Mouse (Mus musculus): ENCODE data around the gene Stox2. TPM values are rescaled to one million over a fixed set of nuclear protein-coding genes. Genes with fewer than 3 reads are reported as not detected.

Gene Stox2
- polyA plus RNA-seq, 1 experiment from 2014 or later: 7.4 TPM

DNA sequence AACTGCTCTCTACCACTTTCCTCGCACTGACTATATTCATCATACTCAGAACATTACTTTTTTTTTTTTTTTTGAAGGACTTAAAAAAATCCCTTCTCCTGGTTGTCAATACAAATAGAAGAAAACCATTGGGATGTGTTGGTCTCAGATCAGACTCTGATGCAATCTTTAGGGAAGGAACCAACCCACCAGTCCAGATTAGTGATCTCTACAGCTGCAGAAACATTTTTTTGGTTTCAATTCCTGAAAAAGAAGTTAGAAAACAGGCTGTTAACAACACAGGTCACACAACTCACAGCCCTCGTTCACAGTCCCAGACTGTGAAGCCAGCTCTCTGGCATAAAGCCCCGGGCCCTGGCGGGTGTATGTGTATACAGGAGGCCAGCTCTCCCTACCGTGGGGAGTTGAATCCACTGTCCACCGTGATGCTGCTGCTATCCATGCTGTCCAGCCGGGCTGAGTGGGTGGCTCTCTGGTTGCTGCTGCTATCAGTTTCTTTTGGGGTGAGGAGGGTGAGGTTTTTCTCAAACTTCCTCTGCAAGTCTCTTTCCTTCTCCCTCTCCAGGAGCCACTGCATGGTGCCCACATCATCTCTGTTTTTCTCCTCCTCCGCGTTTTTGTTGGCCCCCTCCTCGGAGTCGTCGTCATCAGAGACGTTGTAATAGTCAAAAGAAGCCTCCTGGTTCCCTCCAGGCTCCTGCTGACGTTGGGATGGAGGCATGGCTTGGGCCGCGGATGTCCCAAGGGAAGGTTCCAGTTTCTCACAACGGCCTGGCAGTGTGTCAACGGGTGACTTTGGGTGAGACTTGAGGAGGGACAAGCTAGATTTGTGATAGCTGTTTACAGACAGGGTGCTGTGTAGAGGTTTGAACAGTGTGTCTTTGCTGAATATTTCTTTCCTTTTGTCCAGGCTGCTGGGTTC, 254.5 kb downstream of the Stox2 start:
- 96% methylated on average over 18 of the region's 18 CpGs for WGBS

DNA sequence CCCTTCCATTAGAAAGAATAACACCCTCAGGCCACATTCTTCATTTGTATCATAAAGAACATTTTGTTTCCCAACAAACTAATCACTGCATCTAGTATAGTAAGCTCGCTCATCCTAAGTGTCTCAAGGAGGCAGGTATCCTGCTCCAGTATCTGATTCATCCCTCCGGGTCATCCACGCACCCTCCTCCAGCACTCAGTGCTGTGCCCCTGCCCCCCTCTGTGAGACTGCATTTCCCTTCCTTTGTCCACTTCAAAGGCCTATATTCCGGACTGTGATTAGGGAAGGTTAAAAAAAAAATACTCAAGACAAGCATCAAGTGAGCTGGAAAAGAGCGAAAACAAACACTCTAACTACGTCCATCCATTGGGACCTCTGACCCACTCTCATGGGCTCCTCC, 260.8 kb downstream of the Stox2 start:
- Histone ChIP-seq H3K9ac (replicated peaks; ENCODE audit: low read depth) (no peak overlapping the region), H3K4me3 (ENCODE audit: low read depth, low read length) (no peak overlapping the region), H3K4me2 (replicated peaks; ENCODE audit: low read depth, low read length) (no peak overlapping the region), H3K9me3 (ENCODE audit: low read length) (no peaks in the 10 kb centered on the region), H3K36me3 (ENCODE audit: insufficient read depth, low read length) (0 out of 2 replicates have a peak, but pooled peaks cover 9% of the 10 kb centered on the region), H3K27ac (ENCODE audit: low read length) (no peak overlapping the region), H3K4me1 (ENCODE audit: insufficient read depth, low read depth, low read length) (no peaks in the 10 kb centered on the region), H3K27me3 (replicated peaks; ENCODE audit: insufficient read depth, low read length) (no peaks in the 10 kb centered on the region)
- TF ChIP-seq CTCF (IDR thresholded peaks at IDR 0.05): no peak
- no peak for TF ChIP-seq EP300 (IDR thresholded peaks at IDR 0.05)
- WGBS: 49% methylated on average over 6 of the region's 6 CpGs
- ATAC-seq (no peak), DNase-seq (ENCODE audit: low spot score) (peak; percentile 28)

More for the DNA sequence above, 254.5 kb downstream of the Stox2 start:
- Histone ChIP-seq H3K4me1 (ENCODE audit: insufficient read depth, low read depth, low read length) (no peaks in the 10 kb centered on the region), H3K9ac (replicated peaks; ENCODE audit: low read depth) (no peak overlapping the region), H3K4me3 (ENCODE audit: low read depth, low read length) (no peak overlapping the region), H3K4me2 (replicated peaks; ENCODE audit: low read depth, low read length) (no peak overlapping the region), H3K36me3 (ENCODE audit: insufficient read depth, low read length) (peaks cover 5% of the 10 kb centered on the region), H3K27me3 (replicated peaks; ENCODE audit: insufficient read depth, low read length) (no peaks in the 10 kb centered on the region), H3K27ac (ENCODE audit: low read length) (no peak overlapping the region), H3K9me3 (ENCODE audit: low read length) (no peaks in the 10 kb centered on the region)
- TF ChIP-seq EP300 (IDR thresholded peaks at IDR 0.05) (no peak), CTCF (IDR thresholded peaks at IDR 0.05) (no peak)
- ATAC-seq: no peak
- DNase-seq (ENCODE audit: low spot score): no peak

DNA sequence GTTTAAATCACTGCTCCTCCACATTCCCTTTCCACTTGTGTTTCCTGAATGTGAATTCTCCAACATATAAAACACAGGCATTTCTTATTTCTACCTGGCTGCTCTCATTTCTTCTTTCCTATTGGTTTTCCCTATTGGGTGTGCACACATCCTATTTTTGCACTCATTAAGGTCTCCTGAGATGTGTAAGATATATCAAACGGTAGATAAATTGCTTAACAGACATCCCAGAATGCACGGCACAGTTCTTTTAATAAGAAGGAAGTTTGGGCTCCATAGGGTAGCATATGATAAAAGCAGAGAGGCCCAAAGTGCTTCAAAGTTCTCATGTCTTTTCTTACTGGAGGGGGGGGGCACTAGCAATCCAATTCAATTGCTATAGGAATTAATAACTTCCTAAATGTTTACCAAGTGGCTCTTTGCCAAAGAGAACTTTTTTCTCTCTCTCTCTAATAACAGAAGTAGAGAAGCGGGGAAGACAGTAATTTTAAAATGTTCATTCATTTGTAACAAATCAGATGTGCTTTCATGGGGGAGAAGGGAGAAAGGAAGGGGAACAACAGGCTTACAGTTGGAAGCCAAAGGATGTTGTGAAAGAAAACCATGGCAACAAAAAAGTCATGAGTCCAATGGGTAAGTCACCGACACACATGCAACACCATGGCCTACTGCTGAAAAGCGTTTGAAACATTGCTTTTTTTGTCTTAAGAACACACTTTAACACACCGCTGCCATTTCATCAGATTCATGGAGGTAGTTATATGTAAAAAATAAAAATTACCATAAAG, 263.2 kb downstream of the Stox2 start:
- ATAC-seq: no peak
- Histone ChIP-seq H3K36me3 (ENCODE audit: insufficient read depth, low read length) (0 out of 2 replicates have a peak, but pooled peaks cover 9% of the 10 kb centered on the region), H3K27ac (ENCODE audit: low read length) (no peak overlapping the region), H3K4me1 (ENCODE audit: insufficient read depth, low read depth, low read length) (no peaks in the 10 kb centered on the region), H3K4me2 (replicated peaks; ENCODE audit: low read depth, low read length) (no peak overlapping the region), H3K9ac (replicated peaks; ENCODE audit: low read depth) (no peak overlapping the region), H3K9me3 (ENCODE audit: low read length) (no peaks in the 10 kb centered on the region), H3K27me3 (replicated peaks; ENCODE audit: insufficient read depth, low read length) (no peaks in the 10 kb centered on the region), H3K4me3 (ENCODE audit: low read depth, low read length) (no peak overlapping the region)
- TF ChIP-seq CTCF (IDR thresholded peaks at IDR 0.05) (no peak), EP300 (IDR thresholded peaks at IDR 0.05) (no peak)
- no peak for DNase-seq (ENCODE audit: low spot score)
- 79% methylated on average over 6 of the region's 6 CpGs for WGBS

DNA sequence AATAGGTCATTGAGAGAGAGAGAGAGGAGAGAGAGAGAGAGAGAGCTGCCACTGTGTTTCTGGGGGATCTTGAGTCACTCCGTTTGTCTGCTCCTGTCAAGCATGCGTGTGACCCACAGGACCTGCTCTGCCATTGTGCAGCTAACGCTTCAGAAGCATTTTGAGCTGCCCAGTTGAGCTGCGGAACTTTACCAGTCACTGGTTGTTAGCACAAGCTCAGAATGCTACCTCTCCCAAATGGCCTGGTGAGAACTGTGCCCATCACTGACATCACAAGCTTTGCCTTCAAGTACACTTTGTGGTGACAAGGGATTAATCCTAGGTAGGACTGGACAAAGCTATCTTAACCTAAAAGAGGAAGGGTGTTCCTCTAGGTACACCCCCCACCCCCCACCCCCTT, 263.9 kb downstream of the Stox2 start:
- H3K9me3 ChIP-seq (ENCODE audit: low read length): no peaks in the 10 kb centered on the region
- H3K4me3 ChIP-seq (ENCODE audit: low read depth, low read length): no peak overlapping the region
- H3K4me1 ChIP-seq (ENCODE audit: insufficient read depth, low read depth, low read length): no peaks in the 10 kb centered on the region
- no peak overlapping the region for H3K27ac ChIP-seq (ENCODE audit: low read length)
- H3K4me2 ChIP-seq (replicated peaks; ENCODE audit: low read depth, low read length): no peak overlapping the region
- no peak for ATAC-seq
- no peaks in the 10 kb centered on the region for H3K27me3 ChIP-seq (replicated peaks; ENCODE audit: insufficient read depth, low read length)
- 61% methylated on average over 4 of the region's 4 CpGs for whole genome bisulfite sequencing
- TF ChIP-seq EP300 (IDR thresholded peaks at IDR 0.05) (no peak), CTCF (IDR thresholded peaks at IDR 0.05) (no peak)
- no peak for DNase-seq (ENCODE audit: low spot score)
- 0 out of 2 replicates have a peak, but pooled peaks cover 9% of the 10 kb centered on the region for H3K36me3 ChIP-seq (ENCODE audit: insufficient read depth, low read length)
- H3K9ac ChIP-seq (replicated peaks; ENCODE audit: low read depth): no peak overlapping the region

- Histone ChIP-seq H3K4me2 (replicated peaks; ENCODE audit: low read depth, low read length) (no peak overlapping the region), H3K4me1 (ENCODE audit: insufficient read depth, low read depth, low read length) (no peaks in the 10 kb centered on the region), H3K36me3 (ENCODE audit: insufficient read depth, low read length) (0 out of 2 replicates have a peak, but pooled peaks cover 6% of the 10 kb centered on the region), H3K27ac (ENCODE audit: low read length) (no peak overlapping the region), H3K9me3 (ENCODE audit: low read length) (no peaks in the 10 kb centered on the region), H3K9ac (replicated peaks; ENCODE audit: low read depth) (no peak overlapping the region), H3K4me3 (ENCODE audit: low read depth, low read length) (no peak overlapping the region), H3K27me3 (replicated peaks; ENCODE audit: insufficient read depth, low read length) (no peaks in the 10 kb centered on the region)
- DNase-seq (ENCODE audit: low spot score) (peak; percentile 54), ATAC-seq (peak; percentile 30; the same call in 1 of the 2 replicates)
- TF ChIP-seq EP300 (IDR thresholded peaks at IDR 0.05) (no peak), CTCF (IDR thresholded peaks at IDR 0.05) (no peak)
- WGBS: 60% methylated on average over 18 of the region's 18 CpGs
These were observed 265.0 kb downstream of the Stox2 start for GRCm38 (mm10) chr8:47181032-47181698.

DNA sequence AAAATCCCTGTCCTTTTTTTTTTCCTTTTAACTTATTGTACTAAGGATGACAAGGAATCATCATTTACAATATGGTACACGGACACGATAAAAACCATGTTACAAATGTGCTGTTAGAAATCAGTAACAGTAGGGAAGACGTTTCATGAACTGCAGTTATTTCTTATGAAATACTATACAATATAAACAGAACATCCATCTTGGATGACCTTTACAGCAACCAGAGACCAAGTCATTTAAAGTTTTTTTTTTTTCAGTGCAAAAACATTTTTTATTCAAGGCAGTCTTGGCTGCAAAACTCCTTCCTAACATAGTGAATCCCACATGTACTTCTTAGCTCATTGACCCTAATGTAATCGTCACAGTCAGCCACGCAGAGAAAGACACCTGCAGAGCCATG, 266.0 kb downstream of the Stox2 start:
- no peak for ATAC-seq
- 56% methylated on average over 5 of the region's 5 CpGs for WGBS

More for the DNA sequence above, 266.0 kb downstream of the Stox2 start:
- Histone ChIP-seq H3K9me3 (ENCODE audit: low read length) (no peaks in the 10 kb centered on the region), H3K27me3 (replicated peaks; ENCODE audit: insufficient read depth, low read length) (no peaks in the 10 kb centered on the region), H3K4me2 (replicated peaks; ENCODE audit: low read depth, low read length) (no peak overlapping the region), H3K4me1 (ENCODE audit: insufficient read depth, low read depth, low read length) (no peaks in the 10 kb centered on the region), H3K4me3 (ENCODE audit: low read depth, low read length) (no peak overlapping the region), H3K9ac (replicated peaks; ENCODE audit: low read depth) (no peak overlapping the region), H3K27ac (ENCODE audit: low read length) (no peak overlapping the region), H3K36me3 (ENCODE audit: insufficient read depth, low read length) (no peaks in the 10 kb centered on the region)
- TF ChIP-seq EP300 (IDR thresholded peaks at IDR 0.05) (no peak), CTCF (IDR thresholded peaks at IDR 0.05) (no peak)
- DNase-seq (ENCODE audit: low spot score): peak; percentile 63

All from lung, postnatal 0 days (tissue).